Mouse (Mus musculus) c-Kit-positive CD71-positive TER-119-negative erythroid progenitor cells, embryonic 14.5 days (primary cell): ENCODE results near the gene Hnrnpc.

ENCODE experiments used
- DNase-seq: peaks from one replicate; pipeline ENCODE4 v3.0.0-alpha.2; 2013; ENCODE audit warnings: low read depth

The Hnrnpc gene

DNA sequence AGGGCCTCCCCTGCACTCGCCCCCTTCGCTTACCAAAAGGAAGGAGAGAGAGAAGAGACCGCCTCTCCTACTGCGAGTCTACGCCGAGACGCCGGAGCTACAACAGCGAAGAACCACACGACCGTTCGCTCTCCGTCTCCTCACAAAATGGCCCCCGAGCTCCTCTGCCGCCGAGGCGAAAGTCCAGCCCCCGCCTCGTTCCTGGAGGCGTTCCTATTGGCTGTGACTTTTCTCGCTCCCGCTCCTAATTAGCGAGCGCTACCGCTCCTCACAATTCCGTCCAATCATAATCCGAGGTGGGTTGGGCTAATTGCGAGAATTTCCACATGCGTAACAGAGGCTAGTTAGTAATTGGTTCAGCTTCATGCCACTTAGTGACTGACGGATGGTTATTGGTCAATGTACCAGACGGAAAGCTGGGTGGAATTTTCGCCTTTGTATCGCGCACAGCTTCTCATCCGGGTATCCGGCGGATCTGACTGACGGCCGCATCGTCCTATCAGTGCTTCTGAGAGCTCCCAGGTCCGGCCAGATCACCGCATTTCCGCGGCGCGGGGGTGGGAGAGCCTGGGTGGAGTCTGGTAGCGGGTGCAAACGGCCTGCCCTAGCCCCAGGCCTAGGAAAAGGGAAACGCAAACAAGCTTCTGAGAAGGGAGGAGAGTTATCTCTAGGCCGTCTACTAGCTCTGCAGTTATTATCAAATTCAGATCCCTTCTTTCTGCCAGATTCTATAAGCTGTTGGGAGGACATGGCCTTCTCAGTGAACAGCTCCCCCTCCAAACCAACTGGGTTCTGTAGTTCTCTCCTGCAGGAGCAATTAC is at the start of gene Hnrnpc:
TSS of gene Hnrnpc (minus strand) at position 173 of the 821 bp plus-strand sequence.
- DNase-seq = peak; percentile 100

DNA sequence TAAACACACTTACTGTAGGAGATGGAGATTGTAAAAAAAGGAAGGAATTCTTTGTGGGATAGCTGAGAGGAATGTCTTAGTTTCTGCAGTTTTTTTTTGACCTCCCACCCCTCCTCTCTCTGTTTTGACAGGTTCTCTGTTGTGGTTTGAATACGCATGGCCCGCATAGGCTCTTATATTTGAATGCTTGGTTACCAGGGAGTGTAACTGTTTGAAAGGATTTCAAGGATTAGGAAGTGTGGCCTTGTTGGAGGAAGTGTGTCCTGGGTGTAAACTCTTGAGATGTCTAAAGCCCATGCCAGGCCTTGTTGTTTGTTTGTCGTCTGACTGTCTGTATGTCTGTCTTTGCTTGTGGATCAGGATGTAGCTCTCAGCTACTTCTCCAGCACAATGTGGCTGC is 48.8 kb upstream of the Hnrnpc start:
- DNase-seq = no peak

DNA sequence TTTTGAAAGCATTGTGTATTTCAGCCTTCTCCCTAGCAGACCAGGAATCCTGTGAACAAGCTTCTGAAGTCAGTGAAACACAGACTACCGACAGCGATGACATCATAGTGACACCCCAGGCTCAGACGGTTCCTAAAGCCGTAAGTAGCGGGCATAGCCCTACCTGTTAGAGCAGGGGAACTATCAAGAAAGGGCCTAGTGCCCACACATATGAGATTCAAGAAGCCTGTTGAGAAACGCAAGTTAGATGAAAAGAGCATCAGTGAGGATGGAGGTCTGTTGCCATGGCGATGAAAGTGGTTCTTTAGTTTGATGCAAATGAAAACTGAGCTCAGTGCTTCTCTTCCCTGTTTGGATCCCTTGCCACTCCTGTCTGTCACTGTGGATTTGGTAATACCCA is 48.4 kb upstream of the Hnrnpc start:
- no peak for DNase-seq

DNA sequence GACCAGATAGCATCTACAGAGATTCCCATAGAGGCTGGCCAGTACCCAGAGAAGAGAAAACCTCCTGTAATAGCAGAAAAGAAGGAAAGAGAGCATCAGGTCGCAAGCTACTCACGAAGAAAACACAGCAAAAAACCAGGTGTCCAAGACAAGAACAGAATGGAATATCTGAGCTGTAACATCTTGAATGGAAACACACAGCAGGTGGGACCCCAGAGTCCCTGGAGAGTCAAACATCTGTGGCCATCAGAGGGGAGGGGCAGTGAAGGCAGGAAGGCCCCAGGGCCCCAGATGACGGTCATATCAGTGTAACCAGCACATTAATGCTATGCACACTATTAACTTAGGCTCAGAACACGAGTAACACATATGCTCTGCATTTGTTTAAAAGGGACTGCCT is 46.1 kb upstream of the Hnrnpc start:
- no peak for DNase-seq

DNA sequence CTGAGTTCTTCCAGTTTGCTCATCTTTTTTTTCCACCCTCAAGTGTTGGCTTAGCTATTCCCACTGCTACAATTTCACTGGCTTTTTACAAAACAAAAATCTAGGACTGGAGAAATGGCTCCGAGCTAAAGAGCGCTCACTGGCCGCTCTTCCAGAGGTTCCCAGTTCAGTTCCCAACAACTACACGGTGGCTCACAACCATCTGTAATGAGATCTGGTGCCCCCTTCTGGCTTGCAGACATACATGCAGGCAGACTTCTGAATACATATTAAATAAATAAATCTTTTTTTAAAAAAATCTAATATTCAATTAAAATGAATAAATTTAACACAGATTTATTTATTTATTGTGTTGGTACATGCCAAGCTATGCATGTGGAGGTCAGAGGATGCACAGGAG is 42.7 kb upstream of the Hnrnpc start:
- no peak for DNase-seq

DNA sequence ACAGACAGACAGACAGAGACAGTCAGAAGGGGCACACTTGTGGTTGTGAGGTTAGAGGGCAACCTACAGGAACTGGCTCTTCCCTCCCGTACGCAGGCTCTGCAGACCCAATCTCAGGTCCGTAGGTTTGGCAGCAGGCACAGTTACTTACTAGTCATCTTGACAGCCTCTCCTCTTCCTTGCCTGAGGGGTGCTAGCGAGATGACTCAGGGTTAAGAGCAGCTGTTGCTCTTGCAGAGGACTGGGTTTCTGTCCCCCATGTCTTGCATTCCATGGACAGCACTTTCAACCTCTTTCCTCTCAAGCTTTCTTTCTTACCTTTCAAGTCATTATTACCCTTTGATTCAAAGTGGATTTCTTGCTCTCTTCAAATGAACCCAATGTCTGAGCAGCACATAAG is 40.3 kb upstream of the Hnrnpc start:
- DNase-seq = no peak

DNA sequence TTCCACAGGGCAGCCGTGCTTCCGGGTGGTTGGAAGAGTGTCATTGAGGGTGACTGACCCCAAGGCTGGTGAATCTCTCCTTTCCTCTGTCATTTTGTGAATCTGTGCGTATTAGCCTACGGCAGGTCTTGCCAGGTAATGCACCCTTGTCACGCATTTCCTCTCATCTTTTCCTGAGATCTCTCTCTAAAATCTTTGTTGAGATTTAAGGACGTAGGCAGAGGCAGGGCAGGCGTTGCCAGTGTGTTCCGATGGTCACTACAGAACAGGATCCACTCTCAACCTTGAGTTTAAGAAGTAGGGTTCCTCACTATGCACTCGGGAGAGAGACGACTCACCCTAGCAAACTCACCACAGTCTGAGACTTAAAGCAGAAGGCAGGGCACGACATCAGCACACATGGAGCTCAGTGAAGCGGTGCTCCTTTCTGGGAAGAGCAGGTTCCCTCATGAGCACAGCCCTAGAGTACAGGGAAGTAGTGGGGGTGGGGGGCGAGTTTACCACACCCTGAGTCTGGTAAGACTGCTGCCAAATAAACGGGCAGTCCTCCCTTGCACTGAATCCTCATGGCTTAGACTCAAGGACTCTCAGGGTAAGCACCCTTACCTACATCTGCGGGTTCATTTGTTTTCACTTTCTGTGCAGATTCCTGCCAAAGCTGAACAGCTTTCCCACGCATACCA is 37.8 kb upstream of the Hnrnpc start:
- no peak for DNase-seq

DNA sequence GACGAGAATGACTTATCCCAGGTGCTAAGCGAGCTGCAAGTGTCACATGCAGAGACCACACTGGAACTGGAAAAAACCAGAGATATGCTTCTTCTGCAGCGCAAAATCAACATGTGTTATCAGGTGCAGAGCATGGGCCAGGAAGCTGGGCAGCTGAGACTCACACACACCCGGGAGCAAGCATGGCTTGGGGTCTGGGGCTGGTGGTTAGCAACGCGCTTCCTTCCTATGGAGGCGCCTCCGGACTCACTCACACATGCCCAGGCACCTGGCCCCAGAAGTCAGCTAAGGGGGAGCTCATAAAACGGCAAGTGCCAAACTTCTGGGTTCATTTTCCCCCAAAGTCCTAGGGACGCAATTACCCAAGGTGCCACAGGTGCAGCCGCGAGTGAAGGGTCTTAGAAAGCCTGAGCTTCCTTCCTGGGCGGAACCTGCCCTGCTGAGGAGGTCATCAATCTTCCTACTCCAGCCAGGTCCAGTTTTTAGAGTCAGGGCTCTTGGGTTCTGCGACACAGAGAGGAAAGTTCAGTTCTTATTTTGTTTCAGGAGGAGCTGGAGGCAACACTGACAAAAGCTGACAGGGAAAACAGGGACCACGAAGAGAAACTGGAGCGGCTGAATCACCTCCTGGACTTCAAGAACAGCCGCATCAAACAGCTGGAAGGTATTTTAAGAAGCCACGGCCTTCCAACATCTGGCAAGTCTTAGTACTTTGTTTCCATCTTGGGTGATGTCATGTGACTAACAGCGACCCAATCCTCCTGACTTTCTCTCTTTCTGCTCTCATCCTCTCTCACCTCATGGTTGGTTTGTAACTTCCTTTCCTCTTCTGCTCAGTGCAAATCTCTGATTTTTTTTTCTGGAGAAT is 37.0 kb upstream of the Hnrnpc start:
- DNase-seq = no peak

DNA sequence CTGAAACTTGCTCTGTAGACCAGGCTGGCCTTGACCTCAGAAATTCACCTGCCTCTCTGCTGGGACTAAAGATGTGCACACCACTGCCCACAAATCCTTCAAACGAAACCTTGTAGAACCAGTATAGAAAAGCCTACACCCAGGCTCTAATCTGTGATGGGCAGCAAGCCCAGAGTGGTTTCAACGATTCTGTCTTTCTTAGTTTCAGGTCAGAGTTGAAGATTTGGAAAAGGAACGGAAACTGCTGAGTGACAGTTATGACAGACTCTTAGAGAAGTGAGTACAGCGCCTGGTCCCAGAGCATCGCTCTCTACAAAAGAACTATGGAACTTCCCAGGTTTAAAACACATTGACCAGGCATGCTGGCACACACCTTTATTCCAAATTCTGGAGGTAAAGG is 29.8 kb upstream of the Hnrnpc start:
- DNase-seq = no peak

DNA sequence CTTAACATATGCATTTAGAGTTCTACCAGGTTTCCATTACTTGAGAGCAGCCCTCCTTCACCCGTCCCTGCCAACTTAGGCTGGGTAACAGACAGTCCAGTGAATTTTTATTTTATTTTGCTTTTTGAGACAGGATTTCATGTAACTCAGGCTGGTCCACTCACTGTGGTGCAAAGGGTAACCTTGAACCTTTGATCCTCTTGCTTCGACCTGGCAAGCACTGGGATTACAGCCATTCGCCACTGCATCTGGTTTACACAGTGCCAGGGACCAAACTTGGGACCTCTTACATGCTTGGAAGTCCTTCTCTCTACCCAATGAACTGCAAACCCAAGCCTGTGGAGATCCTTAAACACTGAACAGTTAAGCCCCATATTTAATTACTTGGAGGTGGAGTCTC is 20.8 kb upstream of the Hnrnpc start:
- DNase-seq = no peak

DNA sequence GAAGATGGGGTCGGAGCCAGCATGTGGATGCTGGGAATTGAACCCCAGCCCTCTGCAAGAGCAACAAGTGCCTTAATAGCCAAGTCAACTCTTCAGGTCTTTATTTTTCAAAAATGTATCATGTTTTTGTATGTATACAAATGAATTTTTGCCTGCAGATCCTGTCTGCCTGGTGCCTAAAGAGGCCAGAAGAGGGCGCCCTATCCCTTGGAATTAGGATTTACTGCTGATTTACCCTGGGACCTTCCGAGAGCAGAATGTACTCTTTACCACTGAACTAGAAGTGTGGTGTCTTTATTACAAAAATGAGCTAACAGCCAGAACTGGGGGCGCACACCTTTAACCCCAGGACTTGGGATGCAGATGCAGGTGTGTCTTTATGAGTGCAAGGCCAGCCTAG is 20.1 kb upstream of the Hnrnpc start:
- DNase-seq = peak; percentile 55

DNA sequence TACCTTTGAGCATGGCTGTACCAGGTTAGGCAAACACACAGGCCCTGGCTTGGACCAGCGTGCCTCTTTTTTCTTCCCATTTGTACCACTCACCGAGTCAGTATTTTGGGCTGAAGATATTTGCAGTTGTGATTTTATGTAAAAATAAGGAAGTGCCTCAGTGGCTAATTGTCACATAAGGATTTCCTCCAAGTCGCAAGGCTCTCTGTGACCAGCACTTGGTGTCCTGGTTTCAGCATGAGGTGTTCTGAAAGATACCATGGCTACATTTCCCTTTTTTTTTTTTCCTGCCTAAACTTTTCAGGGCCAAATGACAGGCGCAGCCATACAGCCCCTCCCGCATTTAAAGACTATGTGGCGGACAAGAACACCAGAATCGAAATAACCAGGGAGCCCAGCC is 16.3 kb upstream of the Hnrnpc start:
- no peak for DNase-seq

DNA sequence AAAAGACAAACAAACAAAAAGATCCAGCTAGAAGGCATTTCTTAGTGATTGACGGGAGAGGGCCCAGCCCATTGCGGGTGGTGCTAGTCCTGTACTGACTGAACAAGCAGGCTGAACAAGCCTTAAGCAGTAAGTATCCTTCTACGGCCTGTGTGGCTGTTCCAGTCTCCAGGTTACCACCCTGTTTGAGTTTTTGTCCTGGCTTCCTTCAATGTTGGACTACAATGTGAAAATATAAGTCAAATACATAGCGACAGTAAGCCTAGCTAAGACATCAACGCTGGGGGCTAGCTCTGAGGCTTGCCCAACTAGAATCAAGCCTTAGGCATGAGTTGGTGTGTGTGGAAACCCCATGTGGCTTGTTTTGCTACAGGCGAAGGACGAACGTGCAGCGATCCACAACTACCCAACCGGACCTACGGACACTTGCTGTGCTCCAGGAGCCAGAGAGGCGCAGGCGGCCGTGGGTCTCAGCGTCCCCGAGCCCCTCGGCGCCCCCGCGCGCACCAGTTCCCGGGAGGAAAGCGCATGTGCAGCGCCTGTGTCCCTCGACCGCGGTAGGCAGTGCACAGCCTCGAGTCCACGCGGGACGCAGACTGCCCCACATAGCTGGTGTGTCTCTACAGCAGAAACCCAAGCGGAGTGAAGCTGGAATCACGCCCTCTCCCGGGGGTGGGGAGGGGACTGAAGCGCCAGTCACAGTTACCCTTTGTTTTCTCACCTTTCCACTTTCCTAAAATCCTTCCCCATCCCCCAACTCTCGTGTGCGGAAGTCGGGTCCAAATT is 15.2 kb upstream of the Hnrnpc start:
- no peak for DNase-seq

DNA sequence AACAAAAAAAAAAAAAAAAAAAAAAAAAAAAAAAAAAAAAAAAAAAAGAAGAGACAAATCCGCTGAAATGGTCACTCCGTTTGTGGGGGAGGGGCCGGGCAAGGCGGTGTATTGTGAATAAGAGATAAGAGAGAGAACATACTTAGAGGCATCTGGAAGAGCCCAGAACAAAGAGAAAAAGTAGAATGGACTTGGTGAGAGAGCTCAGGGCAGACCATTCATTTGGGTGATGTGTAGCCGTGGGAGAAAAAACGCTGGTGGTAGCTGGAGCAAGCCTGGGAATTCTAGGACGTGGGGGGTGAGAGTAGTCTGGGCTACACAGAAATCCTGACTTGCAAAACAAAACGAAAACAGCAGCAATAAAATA is 14.6 kb upstream of the Hnrnpc start:
- DNase-seq = no peak

DNA sequence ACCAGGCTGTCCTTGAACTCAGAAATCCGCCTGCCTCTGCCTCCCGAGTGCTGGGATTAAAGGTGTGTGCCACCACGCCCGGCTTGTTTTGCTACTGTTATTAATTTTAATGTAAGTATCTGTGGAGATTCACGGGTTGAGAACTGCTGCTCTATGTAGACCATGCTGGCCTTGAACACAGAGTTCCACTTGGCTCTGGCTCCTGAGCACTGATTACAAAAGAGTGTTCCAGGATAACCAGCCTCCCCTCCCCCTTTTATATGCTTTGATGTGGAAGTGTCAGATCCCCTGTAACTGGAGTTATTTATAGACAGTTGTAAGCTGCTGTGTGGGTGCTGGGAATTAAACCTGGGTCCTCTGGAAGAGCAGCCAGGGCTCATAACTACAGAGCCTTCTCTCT is 13.4 kb upstream of the Hnrnpc start:
- no peak for DNase-seq

DNA sequence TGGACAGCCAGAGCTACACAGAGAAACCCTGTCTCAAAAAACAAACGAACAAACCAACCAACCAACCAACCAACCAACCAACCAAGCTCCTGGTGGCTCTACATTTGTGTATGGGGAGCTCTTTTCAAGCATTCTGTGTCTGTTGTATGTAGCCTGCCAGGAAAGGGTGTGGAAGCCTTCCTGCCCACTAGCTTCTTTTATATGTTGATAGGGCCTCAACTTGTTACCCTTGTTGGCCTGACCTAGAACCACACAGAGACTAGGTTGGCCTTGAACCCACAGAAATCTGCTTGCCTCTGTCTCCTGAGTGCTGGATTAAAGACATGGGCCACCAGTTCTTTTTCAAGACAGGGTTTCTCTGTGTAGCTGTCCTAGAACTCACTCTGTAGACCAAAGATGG is 10.3 kb upstream of the Hnrnpc start:
- no peak for DNase-seq

DNA sequence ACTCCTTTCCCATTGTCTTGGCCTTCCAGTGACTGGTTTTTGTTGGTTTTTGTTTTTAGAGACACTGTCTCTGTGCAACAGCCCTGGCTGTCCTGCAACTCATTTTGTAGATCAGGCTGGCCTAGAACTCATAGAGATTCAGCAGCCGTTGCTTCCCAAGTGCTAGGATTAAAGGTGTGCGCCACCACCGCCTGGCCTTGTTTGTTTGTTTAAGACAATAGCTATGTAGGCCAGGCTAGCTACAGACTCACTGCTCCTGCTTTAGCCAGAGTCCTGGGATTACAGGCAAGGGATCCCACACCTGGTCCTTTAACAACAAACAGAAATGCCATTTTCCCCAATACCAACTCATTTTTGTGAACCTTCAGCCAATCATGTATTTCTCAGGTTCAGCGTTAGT is 6.5 kb upstream of the Hnrnpc start, which contains the start of gene Rpgrip1:
TSS of gene Rpgrip1 (plus strand) at position 359 of the 400 bp plus-strand sequence.
- DNase-seq = no peak

DNA sequence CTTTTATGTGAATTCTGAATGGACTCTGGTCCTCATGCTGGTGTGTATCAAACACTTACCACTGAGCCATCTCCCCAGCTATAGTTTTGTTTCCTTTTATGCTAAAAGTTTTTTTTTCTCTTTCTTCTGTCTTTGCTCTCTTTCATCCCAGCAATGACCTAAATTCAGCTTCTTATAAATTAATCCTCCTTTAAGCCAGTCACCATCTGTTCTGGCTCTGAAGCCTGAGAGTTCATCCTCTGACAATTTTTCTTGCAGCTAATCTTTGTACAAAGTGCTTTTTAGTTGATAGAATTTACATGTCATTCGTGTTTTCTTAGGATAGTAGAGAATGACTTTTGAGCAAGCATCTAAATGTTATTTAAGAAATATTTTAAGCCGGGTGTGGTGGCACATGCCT is 4.2 kb upstream of the Hnrnpc start:
- DNase-seq = no peak

DNA sequence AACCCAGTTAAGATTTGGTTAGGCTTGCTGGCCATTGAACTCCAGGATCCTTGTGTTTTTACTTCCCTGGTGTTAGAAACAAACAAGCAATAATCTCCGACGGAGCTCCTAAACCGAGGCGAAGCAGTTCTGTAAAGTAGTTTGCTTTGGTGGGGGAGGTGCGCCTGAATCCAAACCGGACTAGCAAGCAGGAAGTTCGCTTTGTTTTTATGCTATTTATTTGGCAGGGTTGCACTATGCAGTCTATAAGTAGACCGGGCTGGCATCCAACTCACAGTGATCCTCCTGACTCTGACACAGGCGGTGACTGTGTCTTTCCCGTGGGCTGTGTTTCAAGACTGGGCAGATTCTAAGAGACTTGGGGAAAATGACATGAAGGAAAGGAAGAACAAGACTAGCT is 2.9 kb upstream of the Hnrnpc start:
- DNase-seq = no peak

DNA sequence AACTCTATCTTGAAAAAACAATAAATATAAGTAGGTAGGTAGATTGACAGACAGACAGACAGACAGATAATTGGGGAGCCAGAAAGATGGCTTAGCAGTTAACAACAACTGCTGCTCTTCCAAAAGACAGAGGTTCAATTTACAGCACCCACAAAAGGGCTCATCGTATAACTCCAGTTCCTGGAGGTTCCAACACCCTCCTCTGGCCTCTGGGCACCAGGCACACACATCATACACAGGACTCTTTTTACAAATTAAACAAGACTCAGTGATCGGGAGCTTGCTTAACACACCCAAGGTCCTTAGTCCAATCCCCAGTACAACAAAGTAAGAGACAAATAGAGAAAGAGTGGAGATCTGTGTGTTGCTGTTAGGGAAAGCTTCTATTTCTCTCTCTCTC is 1.5 kb upstream of the Hnrnpc start:
- no peak for DNase-seq

DNA sequence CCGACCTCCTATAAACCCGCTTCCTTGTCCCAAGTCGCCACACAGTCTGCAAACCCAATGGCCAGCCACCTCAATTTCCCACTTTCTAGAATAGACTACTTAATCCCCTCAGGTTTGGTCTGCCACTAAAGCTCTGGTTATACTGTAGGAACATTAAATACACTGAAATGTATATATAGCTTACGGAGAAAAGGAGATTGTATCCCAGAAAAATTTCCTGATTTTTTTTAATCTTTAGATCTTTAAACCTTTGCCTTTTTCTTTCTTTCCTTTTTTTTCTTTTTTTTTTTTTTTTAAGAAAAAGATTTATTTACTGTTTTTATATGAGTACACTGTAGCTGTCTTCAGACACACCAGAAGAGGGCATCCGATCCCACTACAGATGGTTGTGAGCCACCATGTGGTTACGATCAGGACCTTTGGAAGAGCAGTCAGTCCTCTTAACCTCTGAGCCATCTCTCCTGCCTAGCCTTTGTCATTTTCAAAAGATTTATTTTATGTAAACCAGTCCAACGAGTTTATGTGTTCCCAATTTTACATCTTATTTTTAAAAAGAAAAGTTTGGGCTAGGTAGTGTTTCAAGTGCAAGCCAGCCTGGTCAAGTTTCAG is 953 bp upstream of the Hnrnpc start:
- no peak for DNase-seq

DNA sequence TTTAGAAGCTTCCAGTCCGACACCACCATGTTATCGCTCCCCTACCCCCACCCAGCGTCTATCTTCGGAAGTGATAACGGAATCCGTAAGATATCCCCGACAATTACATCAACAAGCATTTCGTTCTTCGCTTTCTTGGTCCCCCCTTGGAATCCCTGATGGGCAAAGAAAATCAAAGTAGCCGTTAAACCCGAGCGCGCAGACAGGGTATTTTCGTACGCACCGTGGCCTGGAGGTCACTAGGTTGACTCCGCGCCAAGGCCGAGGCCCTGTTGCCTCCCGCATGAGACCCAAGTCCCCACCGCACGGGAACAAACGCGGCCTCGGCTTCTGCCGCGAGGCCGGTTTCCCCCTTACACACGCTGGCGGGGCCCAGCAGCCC is 363 bp downstream of the Hnrnpc start:
- peak; percentile 33 for DNase-seq
